Mouse (Mus musculus) C2C12 (cell line): ENCODE measurements around the gene Skil. TPM values are rescaled to one million over a fixed set of nuclear protein-coding genes. Genes with fewer than 3 reads are reported as not detected.

Experiments
- H3K27me3 ChIP-seq: one replicate; pipeline ENCODE4 v1.6.1; 2011; ENCODE audit not compliant: control insufficient read depth, insufficient read depth, insufficient read length
- H3K36me3 ChIP-seq: one replicate; pipeline ENCODE4 v1.6.1; 2011; ENCODE audit not compliant: control insufficient read depth, insufficient read depth
- H3K4me3 ChIP-seq: one replicate; pipeline ENCODE4 v1.5.1; 2011; ENCODE audit warnings: mild to moderate bottlenecking, control low read depth; ENCODE audit not compliant: poor library complexity, insufficient read depth, severe bottlenecking
- H3K79me2 ChIP-seq: one replicate; pipeline ENCODE4 v1.6.1; 2011; ENCODE audit not compliant: control insufficient read depth, insufficient read depth
- H3K79me3 ChIP-seq: one replicate; pipeline ENCODE4 v1.6.1; 2011; ENCODE audit warnings: low read depth, control low read depth
- H3ac ChIP-seq: one replicate; pipeline ENCODE3; 2011; ENCODE audit warnings: low read depth; ENCODE audit not compliant: control insufficient read depth, insufficient read length
- CEBPB ChIP-seq: IDR thresholded peaks from one replicate; pipeline ENCODE4 v1.6.1; 2011; ENCODE audit warnings: low read depth, mild to moderate bottlenecking, control low read depth, moderate library complexity
- CTCF ChIP-seq: IDR thresholded peaks from one replicate; pipeline ENCODE4 v1.5.1; 2011; ENCODE audit not compliant: control insufficient read depth, insufficient read depth, insufficient read length
- FOSL1 ChIP-seq: IDR thresholded peaks from one replicate; pipeline ENCODE4 v1.8.0; 2011; ENCODE audit warnings: mild to moderate bottlenecking, low read length; ENCODE audit not compliant: poor library complexity, insufficient read depth, severe bottlenecking
- MAX ChIP-seq: IDR thresholded peaks from one replicate; pipeline ENCODE4 v1.6.1; 2011; ENCODE audit warnings: mild to moderate bottlenecking, control low read depth
- MYOD1 ChIP-seq: IDR thresholded peaks from one replicate; pipeline ENCODE4 v1.6.1; 2011; ENCODE audit warnings: low read depth; ENCODE audit not compliant: control insufficient read depth, insufficient read length
- MYOG ChIP-seq: IDR thresholded peaks from one replicate; pipeline ENCODE4 v1.6.1; 2011; ENCODE audit not compliant: control insufficient read depth, insufficient read length; ENCODE audit errors: extremely low read depth
- USF1 ChIP-seq: IDR thresholded peaks from one replicate; pipeline ENCODE4 v1.6.1; 2011; ENCODE audit warnings: low read depth, mild to moderate bottlenecking, control low read depth, moderate library complexity
- polyA plus RNA-seq: library from polyadenylated mRNA; unstranded; fragments of >200 nt; fragmentation: generic; extraction: Trizol; gene quantifications from one replicate; pipeline ENCODE4 v1.2.1, GENCODE M21; 2012; ENCODE audit warnings: missing spikeins

The Skil gene
- polyA plus RNA-seq, 1 experiment = 15.0 TPM

GRCm38 (mm10) chr3:31088789-31089775, 5.8 kb upstream of the Skil start:
- Histone ChIP-seq H3ac (no peak overlapping the region), H3K4me3 (no peak overlapping the region), H3K36me3 (no peaks in the 10 kb centered on the region), H3K27me3 (no peaks in the 10 kb centered on the region), H3K79me3 (no peaks in the 10 kb centered on the region), H3K79me2 (no peaks in the 10 kb centered on the region)
- TF ChIP-seq MAX (no peak), MYOG (no peak), FOSL1 (no peak), CEBPB (no peak)

GRCm38 (mm10) chr3:31089956-31090355, 4.9 kb upstream of the Skil start:
- TF ChIP-seq CTCF (no peak), MYOD1 (no peak), MYOG (no peak), CEBPB (no peak), FOSL1 (no peak), MAX (no peak), USF1 (no peak)
- H3K4me3 ChIP-seq = no peak overlapping the region
- H3K27me3 ChIP-seq = no peaks in the 10 kb centered on the region
- no peaks in the 10 kb centered on the region for H3K79me2 ChIP-seq
- no peaks in the 10 kb centered on the region for H3K36me3 ChIP-seq
- H3ac ChIP-seq = no peak overlapping the region
- no peaks in the 10 kb centered on the region for H3K79me3 ChIP-seq

- TF ChIP-seq MYOG = no peak
- no peak for TF ChIP-seq CEBPB
These were observed 1.7 kb upstream of the Skil start for GRCm38 (mm10) chr3:31093196-31093595.

GRCm38 (mm10) chr3:31093627-31094351, 1.1 kb upstream of the Skil start:
- TF ChIP-seq USF1 (no peak), CEBPB (peak; percentile 43), MYOD1 (peak; percentile 30)
- Histone ChIP-seq H3K79me2 (peaks cover 37% of the 10 kb centered on the region), H3K36me3 (peaks cover 23% of the 10 kb centered on the region), H3K4me3 (peak overlapping the region; percentile 39), H3K27me3 (no peaks in the 10 kb centered on the region), H3ac (peak overlapping the region; percentile 74), H3K79me3 (peaks cover 33% of the 10 kb centered on the region)

More at GRCm38 (mm10) chr3:31093196-31093595, 1.7 kb upstream of the Skil start:
- peak overlapping the region; percentile 57 for H3ac ChIP-seq
- H3K27me3 ChIP-seq = no peaks in the 10 kb centered on the region
- H3K79me2 ChIP-seq = peaks cover 31% of the 10 kb centered on the region
- peaks cover 17% of the 10 kb centered on the region for H3K36me3 ChIP-seq
- H3K4me3 ChIP-seq = peak overlapping the region; percentile 39
- peaks cover 27% of the 10 kb centered on the region for H3K79me3 ChIP-seq

- TF ChIP-seq MYOG (no peak), CTCF (no peak), CEBPB (no peak), USF1 (no peak), MYOD1 (no peak), MAX (no peak), FOSL1 (no peak)
- peaks cover 46% of the 10 kb centered on the region for H3K79me3 ChIP-seq
- H3K4me3 ChIP-seq = peak overlapping the region; percentile 84
- H3ac ChIP-seq = peak overlapping the region; percentile 74
- H3K36me3 ChIP-seq = peaks cover 36% of the 10 kb centered on the region
- H3K27me3 ChIP-seq = no peaks in the 10 kb centered on the region
- peaks cover 51% of the 10 kb centered on the region for H3K79me2 ChIP-seq
These were observed 277 bp downstream of the Skil start for GRCm38 (mm10) chr3:31095179-31095490.

GRCm38 (mm10) chr3:31095491-31096154, 765 bp downstream of the Skil start:
- no peaks in the 10 kb centered on the region for H3K27me3 ChIP-seq
- TF ChIP-seq MYOD1 (no peak), CTCF (no peak), FOSL1 (no peak), MYOG (no peak), MAX (no peak), USF1 (no peak), CEBPB (no peak)
- peaks cover 51% of the 10 kb centered on the region for H3K79me3 ChIP-seq

More at GRCm38 (mm10) chr3:31095491-31096154, 765 bp downstream of the Skil start:
- Histone ChIP-seq H3ac (peak overlapping the region; percentile 74), H3K4me3 (peak overlapping the region; percentile 84), H3K36me3 (peaks cover 40% of the 10 kb centered on the region), H3K79me2 (peaks cover 55% of the 10 kb centered on the region)
